Mouse (Mus musculus): ENCODE data around the gene Efcc1. TPM values are rescaled to one million over a fixed set of nuclear protein-coding genes. Genes with fewer than 3 reads are reported as not detected.

Gene Efcc1
- not detected in 2 replicates for total RNA-seq (2015; ENCODE audit: low replicate concordance)
- 0.08 TPM in 1 of 2 replicates, not detected in the other for total RNA-seq (2017; ENCODE audit: low replicate concordance)

- ATAC-seq (replicated peaks; ENCODE audit: low FRiP score, poor library complexity, severe bottlenecking), result no peak
Measured at GRCm38 (mm10) chr6:87730591-87731462, at the start of gene Efcc1. Efcc1 (plus strand) TSS chr6:87730869.

DNA sequence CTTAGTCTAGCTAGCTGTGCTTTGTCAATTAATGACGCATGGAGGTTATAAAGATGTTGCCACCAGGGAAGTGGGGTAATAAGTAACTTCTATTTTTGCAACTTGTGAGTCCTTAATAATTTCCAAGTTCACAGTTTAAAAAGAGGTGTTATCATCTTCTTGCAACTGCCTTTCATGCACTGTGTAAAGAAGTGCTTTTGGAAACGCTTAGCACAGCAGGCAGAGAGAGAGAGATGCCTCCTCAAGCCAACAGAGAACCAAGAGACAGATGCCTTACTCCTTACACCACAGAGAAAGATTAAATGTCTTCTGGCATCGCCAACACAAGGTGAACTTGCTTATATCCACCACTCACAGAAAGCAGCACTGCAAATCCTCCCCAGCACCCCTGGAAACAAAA is 34.7 kb upstream of the Efcc1 start:
- ATAC-seq (replicated peaks; ENCODE audit: low FRiP score, poor library complexity, severe bottlenecking), result no peak

- no peak for ATAC-seq (replicated peaks; ENCODE audit: low FRiP score, poor library complexity, severe bottlenecking)
Measured at GRCm38 (mm10) chr6:87696544-87696943, 34.1 kb upstream of the Efcc1 start.

GRCm38 (mm10) chr6:87706246-87706645 is 24.4 kb upstream of the Efcc1 start:
- 0 out of 2 replicates have a peak, but pooled peaks have one; percentile 50 for ATAC-seq (replicated peaks; ENCODE audit: low FRiP score, poor library complexity, severe bottlenecking)

GRCm38 (mm10) chr6:87712311-87712710 is 18.4 kb upstream of the Efcc1 start:
- no peak for ATAC-seq (replicated peaks; ENCODE audit: low FRiP score, poor library complexity, severe bottlenecking)

GRCm38 (mm10) chr6:87714091-87714490 is 16.6 kb upstream of the Efcc1 start:
- no peak for ATAC-seq (replicated peaks; ENCODE audit: low FRiP score, poor library complexity, severe bottlenecking)

DNA sequence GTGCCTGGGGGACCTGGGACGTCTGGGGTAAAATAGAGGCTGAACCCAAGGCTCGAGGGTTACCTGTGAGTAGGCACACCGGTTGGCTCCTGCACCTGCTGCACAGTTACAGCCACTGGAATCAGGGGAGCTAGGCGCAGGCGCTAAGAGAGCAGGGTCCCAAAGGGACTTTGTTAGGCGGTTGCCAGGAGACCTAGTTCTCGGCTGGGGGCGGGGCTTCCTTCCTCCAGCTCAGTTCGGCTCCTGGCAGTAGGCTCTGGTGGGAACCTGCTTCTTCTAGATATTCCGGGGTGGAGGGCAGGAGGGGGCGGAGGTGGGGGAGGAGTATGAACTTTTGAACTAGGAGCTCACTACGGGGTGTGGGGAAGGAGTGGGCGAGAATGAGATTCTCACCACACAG is 8.0 kb upstream of the Efcc1 start:
- ATAC-seq (replicated peaks; ENCODE audit: low FRiP score, poor library complexity, severe bottlenecking), result no peak

DNA sequence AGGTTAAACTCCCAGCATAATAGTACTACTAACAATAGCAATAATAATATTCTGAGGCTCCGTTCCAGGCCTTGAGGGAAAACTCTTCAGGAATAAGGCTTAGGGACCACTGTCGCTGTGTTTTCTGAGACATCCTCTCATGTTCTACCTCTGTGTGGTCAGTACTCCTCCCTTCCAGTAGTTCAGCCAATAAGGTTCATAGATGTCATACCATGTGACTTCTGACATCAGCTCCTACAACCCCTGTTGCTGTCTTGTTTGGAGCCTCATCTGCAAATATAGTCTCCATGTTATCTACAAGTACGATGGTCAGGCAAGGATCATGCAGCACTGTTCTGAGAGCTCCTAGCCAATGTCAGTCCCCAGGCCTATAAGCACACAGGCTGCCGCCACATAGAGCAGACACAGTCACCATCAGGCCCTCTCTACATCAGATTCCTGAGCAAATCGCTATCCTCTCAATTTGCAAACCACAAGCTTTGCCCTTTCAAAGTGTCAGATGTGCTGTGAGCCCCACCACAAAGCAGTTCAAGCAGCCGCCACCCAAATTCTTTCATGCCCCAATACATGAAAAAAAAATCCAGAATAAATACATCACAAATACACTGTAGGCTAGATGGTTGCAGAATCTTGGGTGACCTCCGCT is 5.3 kb upstream of the Efcc1 start:
- ATAC-seq (replicated peaks; ENCODE audit: low FRiP score, poor library complexity, severe bottlenecking), result no peak

- no peak for ATAC-seq (replicated peaks; ENCODE audit: low FRiP score, poor library complexity, severe bottlenecking)
Measured at GRCm38 (mm10) chr6:87728102-87728501, 2.6 kb upstream of the Efcc1 start.

GRCm38 (mm10) chr6:87730141-87730540 is 528 bp upstream of the Efcc1 start:
- ATAC-seq (replicated peaks; ENCODE audit: low FRiP score, poor library complexity, severe bottlenecking), result no peak

- no peak for ATAC-seq (replicated peaks; ENCODE audit: low FRiP score, poor library complexity, severe bottlenecking)
Measured at GRCm38 (mm10) chr6:87731463-87732095, 910 bp downstream of the Efcc1 start.

DNA sequence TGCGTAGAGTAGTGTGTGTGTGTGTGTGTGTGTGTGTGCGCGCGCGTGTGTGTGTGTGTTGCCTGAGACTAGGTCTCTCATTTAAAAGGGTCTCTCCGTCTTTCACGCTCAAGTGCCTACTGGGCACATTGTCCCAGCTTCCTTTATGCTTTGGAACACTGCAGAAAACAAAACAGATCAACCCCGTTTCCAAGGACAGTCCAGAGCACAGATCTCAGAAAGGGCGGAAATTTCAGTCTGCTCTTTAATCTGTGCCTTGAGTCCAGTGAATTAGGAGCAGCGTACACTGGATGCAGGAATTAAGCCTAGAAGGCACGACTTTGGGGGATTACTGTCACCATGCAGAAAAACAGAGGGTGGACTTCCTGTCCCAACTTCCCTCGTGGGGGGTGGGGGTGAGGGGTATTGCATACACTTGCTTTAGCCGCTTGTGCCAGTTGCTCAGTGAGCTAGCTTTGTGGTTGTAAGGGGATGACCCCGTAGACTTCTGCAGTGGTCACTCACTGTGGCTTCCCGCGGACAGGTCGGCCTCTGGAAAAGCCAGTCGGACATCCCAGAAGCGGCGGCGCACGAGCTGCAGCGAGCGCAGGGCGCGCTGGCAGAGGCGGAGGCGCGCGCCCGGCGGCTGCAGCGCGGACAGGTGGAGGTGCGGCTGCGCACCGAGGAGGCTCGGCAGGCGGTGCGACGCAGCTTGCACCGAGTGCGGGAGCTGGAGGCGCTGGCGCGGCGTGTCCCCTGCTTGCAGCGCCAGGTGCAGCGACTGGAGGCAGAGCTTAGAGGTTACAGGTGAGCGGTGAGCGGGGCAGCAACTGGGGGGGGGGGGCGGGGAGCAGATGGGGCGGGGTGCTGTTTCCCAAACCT is 1.7 kb downstream of the Efcc1 start:
- ATAC-seq (replicated peaks; ENCODE audit: low FRiP score, poor library complexity, severe bottlenecking), result no peak

DNA sequence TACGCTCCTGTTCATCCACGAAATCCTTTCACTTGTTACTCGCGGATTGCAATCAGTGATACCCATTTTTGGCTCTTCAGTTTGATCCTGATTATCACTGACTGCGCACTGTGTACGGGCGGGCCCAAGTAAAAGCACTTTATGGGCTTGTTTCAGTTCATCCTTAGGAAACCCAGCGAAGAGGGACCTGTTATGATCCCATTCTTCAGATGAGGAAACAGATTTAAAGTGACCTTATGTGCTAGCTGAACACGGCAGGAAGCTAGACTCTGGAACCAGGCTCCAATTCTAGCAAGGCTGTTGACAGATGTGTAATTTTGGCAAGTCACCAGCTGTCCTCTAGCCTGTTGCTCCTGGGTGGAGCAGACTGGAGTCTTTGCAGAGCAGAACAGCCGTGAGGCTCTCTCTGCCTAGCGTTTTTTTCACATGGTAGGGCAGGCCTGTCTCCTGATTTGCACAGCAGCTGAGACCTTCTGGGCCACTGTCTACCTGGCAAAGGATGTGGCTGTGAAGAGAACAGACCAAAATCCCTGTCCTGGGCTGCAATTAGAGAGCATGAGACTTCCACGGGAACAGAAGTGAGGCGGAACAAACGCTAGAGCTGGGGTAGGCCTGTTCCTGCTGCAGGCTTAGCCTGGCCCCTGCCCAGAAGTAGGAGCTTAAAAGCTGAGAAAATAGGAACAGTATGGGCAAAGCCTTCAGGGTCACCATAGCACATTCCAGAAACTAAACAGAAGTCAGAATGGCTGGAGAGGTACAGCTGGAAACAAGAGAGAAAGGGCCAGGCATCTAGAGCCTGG is 2.7 kb downstream of the Efcc1 start:
- ATAC-seq (replicated peaks; ENCODE audit: low FRiP score, poor library complexity, severe bottlenecking), result no peak

GRCm38 (mm10) chr6:87734136-87734535 is 3.5 kb downstream of the Efcc1 start:
- no peak for ATAC-seq (replicated peaks; ENCODE audit: low FRiP score, poor library complexity, severe bottlenecking)

DNA sequence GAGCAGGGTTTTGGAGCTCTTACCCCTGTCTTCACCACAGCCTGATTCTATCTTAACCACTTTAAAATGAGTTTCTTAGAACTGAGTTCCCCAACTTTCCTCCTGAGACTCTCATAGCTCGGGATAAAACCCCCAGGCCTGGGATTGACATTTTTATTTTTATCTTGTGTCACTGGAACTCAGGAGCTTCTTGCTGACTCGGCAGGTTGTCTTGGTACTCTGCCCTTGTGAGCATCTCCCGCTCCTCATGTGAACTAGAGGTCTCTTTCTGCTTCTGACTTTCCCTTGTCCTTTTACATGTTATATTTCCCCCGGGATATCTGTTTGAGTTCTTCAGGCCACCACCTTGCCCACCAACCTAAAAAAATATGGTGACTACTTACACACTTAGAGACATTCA is 6.3 kb downstream of the Efcc1 start:
- ATAC-seq (replicated peaks; ENCODE audit: low FRiP score, poor library complexity, severe bottlenecking), result no peak

DNA sequence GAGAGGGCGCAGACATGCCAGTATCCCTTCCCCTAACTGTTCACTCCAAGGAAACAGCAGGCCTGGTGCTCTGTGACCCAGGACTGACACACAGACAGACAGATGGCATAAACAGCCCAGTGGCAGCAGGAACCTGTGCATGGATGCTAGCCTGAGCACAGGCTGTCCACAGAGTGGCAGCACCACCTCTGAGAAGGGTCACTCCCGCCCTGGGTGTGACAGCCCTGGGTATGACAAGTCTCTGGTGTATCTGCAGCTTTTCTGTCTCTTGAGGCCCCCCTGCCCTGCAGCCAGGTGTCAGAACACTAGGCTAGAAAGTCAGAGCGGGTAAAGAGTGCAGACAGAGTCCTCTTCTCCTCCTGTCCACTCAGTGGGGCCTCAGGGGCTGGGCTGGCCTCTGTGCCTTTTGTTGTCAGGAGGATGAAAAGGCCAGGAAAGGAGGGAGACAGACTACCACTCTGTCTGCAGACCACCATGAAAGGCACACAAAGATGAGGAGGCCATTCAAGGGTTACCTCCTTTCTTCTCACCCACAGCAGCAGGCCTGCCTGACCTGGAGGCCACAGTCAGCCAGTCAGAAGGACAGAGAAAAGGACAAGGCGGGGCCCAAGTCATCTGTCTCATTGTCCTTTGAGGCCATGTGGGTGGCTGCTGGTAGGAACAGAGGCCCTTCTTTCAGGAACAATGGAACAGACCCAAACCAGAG is 7.4 kb downstream of the Efcc1 start:
- 0 out of 2 replicates have a peak, but pooled peaks have one; percentile 31 for ATAC-seq (replicated peaks; ENCODE audit: low FRiP score, poor library complexity, severe bottlenecking)

- peak; percentile 8 for ATAC-seq (replicated peaks; ENCODE audit: low FRiP score, poor library complexity, severe bottlenecking)
Measured at GRCm38 (mm10) chr6:87739898-87740297, 9.2 kb downstream of the Efcc1 start.

DNA sequence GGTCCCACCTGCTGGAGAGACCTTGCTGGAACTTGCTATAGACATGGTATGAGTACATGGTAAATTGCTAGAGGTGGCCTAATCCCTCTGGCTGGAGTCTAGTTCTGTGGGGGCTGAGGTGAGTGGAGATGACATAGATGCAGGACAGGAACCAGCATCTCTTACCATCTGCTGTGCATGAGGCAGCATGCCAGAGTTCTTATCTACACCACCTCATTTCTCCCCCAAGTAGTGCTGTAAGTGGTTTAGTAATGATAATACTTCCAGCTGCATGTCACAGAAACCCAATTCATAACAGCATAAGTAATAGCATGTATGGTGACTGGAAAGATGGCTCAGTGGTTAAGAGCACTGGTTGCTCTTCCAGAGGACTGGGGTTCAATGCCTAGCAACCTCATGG is 9.8 kb downstream of the Efcc1 start:
- peak; percentile 83 for ATAC-seq (replicated peaks; ENCODE audit: low FRiP score, poor library complexity, severe bottlenecking)
